Mouse (Mus musculus) kidney, postnatal 36 days (tissue): ENCODE results near the gene Gm17018.
"Not testable (repeated sequence)": the region's sequence is repeated elsewhere in the genome, so short reads cannot be mapped to it uniquely, and the experiment has no call there.

ENCODE experiments used
- DNase-seq, 2 experiments: peaks; one replicate each; pipeline ENCODE4 v3.0.0; 2021 to 2022; ENCODE audit warnings: mixed read lengths in 2 of 2

Gene Gm17018

DNA sequence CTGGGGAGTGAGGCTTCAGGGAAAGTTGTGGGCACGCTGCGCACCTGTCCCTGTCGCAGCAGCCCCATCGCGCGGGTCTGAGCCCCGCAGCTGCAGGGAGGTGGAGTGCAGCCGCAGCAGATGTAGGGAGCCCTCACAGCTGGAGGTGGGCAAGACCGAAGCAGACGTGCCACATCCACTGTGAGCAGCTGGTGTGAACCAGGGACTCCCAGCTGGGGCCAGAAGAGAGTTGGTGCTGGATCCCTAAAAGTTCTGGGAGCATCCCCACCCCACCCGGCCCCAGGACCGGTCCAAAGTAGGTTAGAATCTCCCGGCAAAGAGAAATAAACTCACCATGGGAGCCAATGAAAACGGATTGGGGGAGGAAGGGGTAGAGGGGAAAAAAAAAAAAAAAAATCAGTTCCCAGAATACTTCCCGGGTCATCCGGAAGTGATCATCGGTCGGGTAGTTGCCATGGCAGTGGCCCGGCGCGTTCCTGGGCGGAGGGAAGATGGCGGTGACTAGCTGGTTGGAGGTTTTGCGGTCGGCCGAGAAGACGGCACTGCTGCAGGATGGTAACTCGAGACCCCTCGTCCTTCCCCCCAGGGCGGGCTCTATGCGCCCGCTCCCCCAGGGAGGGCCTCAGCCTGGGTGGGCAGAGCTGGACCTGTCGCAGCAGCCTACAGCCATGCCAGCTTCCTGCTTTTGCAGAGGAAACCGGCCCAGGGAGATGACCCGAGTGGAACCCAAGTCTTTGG, at the start of gene Gm17018, which contains the start of gene Poll:
Gm17018 (plus strand) TSS at position 463 of the 738 bp plus-strand sequence.
Poll (minus strand) TSS at position 379 of the 738 bp plus-strand sequence.
- peak; percentile 88 to 93 for DNase-seq

DNA sequence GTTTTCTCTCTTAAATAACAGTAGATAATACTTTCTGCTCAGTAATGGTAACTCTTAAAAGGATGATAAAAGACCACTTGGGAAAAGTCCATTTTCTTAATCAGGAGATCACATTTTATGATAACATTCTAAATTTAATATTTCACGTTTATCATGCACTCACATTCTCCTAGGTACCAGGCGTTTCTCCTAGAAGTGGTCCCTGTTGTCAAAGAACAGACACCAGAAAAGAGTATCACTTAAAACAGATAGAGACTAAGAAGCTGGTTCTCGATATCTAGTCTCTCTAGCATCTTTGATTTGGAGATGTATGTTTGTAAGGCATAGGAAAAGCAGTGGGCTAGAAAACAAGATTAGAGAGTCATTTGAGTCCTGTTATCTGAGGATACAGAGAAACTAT, 49.7 kb upstream of the Gm17018 start:
- no peak for DNase-seq

- DNase-seq: no peak
These were observed 49.0 kb upstream of the Gm17018 start for GRCm38 (mm10) chr19:45511406-45511805.

- no peak for DNase-seq
These were observed 45.1 kb upstream of the Gm17018 start for GRCm38 (mm10) chr19:45515341-45515740.

GRCm38 (mm10) chr19:45516264-45516663, 44.2 kb upstream of the Gm17018 start:
- no peak for DNase-seq

DNA sequence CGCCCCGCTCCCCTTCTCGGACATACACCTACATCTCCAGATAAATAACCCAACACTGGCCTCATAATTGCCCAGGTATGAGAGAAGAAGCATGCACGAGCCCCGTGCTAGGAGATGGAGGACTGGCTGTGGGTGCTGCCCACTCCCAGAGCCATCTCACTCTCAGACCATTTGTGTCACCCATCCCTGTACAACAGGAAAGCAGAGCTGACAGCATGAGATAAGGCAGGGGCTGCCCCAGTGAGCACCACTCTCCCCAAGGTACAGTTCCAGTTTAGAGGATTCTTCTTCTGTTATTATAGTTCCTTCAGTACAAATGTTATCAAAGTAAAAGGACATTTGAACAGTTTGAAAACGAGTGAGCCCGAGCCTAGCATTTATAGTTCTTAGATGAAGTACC, 33.0 kb upstream of the Gm17018 start:
- no peak for DNase-seq

DNA sequence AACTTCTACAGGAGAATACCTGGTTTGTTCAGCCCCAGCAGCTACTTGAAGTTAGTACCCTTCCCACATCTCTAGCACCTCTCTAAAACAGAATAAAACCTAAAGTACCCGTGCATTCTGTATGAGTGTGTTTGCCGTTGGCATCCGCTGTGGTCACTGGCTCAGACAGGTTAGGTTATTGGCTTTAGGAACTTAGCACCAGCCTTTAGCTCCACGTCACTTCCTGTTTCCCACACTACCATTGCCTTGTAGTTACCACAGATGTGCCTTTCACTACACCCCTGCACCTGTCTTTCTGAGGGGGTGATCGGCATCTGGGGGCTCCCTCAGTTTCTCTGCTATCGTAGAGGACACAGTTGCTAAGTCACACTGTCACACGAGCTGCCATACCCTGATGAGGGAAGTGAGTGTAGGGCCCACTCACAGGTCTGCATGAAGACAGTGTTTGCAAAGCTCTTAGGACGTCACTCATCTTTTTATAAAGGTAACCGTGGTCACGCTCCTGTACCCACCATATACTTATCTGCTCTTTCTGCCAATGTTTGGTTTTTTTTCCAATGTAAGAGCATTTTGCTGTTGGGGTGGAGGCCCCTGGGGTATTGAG, 32.4 kb upstream of the Gm17018 start:
- no peak for DNase-seq

GRCm38 (mm10) chr19:45529294-45529693, 31.1 kb upstream of the Gm17018 start:
- no peak for DNase-seq

GRCm38 (mm10) chr19:45530200-45530995, 30.0 kb upstream of the Gm17018 start:
- no peak for DNase-seq

DNA sequence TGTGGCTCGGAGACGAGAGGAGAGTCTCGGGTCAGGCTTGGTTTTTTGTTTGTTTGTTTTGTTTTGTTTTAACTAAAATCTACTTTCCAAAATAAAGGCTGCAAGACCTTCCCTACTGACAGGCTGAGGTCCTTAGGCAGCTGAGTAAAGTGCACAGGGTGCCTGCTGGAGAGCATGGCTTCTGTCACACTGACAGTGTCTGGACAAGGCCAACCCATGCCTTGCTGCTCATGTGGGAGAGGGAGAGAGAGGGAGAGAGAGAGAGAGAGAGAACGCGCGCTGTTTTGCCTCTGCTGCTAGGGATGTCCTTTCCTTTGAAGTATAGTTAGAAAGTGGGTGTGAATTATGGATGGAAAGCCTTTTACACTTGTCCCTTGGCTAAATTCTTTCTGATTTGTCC, 28.9 kb upstream of the Gm17018 start:
- DNase-seq: no peak

- no peak for DNase-seq
These were observed 26.8 kb upstream of the Gm17018 start for GRCm38 (mm10) chr19:45533617-45534016.

GRCm38 (mm10) chr19:45535214-45535735, 25.1 kb upstream of the Gm17018 start:
- no peak for DNase-seq

DNA sequence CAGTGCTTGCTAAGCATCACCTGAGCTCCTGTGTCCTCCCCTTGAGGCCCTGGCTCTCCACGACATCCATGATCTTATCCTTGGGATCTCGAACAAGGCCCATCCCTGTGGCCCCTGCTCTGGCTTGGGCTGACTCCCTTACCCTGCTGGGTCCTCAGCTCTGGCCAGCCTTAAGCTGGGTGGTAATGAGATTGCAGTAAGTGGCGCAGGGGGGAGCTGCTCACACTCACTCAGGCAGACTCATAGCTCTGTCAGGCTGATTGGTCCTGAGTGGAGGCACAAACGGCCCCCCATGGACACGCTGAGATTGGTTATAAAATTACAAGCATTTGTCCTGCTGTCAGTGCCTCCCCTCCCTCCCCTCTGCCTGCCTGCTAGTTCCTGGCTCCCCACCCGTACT, 24.5 kb upstream of the Gm17018 start:
- DNase-seq: no peak

DNA sequence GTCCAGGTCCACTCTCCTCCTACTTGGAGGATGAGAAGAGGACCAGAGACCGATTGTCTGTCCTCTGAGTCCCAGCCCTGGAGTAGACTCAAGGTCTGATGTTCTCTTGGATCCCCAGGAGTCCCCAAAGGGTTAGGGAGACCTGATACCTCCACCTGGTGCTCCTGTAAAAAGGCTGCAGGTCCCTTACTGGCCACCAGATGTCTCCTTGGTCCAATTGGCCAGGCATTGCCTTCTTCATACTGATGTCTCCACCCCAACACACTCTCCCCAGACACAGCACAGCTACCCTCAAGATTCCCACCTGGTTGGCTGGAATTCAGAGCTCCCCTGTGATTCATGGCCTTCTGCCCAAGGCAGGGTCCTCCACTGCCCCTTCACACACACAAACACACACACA, 22.9 kb upstream of the Gm17018 start:
- peak; percentile 69 to 86 for DNase-seq

DNA sequence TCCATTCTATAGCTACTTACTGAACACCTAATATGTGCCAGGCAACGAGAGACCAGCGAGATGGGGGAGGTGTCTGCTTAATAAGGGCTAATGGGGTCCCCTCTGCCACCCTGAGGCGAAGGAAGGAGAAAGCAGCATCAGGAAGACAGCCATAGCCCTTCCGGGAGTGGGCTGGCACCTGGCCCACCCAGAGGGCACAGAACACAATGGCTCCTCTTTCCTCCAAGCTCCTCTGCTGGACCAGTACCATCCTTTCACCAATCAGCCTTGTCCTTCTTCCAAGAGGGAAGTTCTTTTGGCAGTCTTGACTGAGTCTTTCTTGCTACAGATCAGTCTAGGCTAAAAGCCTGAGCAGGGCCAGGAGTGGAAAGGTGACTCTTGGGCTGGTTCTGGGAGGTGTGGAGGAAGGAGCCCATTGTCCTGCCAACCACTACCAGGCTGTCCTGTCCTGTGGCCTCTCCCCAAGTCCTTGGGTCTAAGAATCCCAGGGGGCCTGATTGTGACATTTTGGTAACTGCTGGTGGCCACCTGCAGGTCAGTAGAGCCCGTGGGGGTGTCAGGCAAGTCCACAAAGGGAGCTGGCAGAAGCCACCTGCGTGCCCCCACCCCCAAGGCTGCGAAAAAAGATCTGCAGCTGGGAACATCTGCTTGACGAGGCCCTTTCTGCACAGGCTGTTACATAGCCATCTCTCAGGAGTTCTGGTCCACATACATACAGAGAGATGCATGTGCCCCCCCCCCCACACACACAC, 19.6 kb upstream of the Gm17018 start:
- DNase-seq: no peak

GRCm38 (mm10) chr19:45541409-45542041, 18.9 kb upstream of the Gm17018 start:
- peak in 1 of 2 experiments; percentile 45 for DNase-seq

- DNase-seq: no peak
These were observed 18.4 kb upstream of the Gm17018 start for GRCm38 (mm10) chr19:45542061-45542460.

GRCm38 (mm10) chr19:45544152-45544924, 16.1 kb upstream of the Gm17018 start:
- DNase-seq: no peak

DNA sequence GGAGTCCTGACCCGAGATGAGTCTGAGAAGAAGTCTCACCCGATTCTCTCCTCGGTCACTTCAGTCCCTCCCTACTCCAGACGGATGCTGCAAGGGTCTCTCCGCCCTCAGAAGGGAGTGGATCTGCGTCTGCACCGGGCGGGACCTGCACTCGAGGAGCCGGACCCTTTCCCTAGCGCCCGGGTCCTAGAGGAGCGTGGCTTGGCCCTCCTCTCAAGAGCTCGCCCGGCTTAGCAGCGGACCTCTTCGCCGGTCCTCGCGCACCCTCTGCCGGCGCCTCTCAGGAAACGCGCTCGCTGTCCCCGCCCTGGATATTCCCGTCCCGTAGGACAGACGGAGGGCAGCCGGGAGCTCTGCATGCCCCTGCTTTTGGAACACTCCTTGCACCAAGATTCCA, 15.5 kb upstream of the Gm17018 start:
- DNase-seq: peak; percentile 74 to 89

DNA sequence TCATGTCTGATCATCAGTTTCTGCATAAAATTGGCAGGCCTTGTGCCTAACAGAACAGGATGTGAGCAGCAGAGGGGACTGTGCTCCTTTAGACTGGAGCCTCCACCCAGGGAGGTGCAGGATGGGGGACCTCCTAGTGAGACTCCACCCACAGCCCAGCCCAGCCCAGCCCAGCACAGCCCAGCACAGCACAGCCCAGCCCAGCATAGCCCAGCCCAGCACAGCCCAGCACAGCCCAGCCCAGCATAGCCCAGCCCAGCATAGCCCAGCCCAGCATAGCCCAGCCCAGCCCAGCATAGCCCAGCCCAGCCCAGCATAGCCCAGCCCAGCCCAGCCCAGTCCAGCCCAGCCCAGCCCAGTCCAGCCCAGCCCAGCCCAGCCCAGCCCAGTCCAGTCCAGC, 12.2 kb upstream of the Gm17018 start:
- DNase-seq: not testable (repeated sequence)
